Mouse (Mus musculus): ENCODE data around the gene Frrs1. TPM values are rescaled to one million over a fixed set of nuclear protein-coding genes. Genes with fewer than 3 reads are reported as not detected.

Gene Frrs1
- total RNA-seq, 2 experiments from 2014 or later = 3.1 to 4.8 TPM

DNA sequence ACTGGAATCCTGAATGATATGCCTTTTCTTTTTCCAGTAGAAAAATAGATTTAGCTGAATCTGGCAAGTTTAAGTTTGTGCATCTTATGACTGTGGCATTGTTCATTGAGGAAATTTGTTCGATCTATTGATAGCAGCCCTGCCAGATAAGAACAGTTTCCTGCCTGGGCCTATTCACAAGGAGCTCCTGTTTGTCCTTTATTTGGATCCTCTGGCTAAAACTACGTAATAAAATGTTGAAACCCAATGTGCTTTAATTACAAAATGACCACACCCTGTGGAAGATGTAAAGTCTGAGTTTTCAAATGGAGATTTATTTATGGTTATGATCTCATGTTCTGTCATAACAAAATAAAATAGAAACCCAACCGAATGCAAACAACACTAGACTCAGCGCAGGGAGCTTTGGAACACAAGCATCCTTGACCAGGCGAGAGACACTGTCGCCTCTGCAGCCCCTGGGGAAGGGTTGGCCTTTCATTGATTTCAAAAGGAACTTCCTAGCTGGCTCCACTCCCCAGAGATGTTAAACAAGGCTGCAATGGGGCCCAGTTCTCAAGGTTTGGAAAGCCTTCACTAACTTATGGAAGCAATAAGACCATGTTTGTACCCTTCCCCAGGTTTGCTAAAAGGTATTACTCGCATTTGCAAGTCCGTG lies 93.1 kb downstream of the Frrs1 start:
- no peak for DNase-seq (ENCODE audit: low spot score)
- intact Hi-C loops (cut with DNase I) = loop anchor here (2.0 kb wide), 1 partner anchor 14 kb away; no protein-coding TSS in a partner anchor

DNA sequence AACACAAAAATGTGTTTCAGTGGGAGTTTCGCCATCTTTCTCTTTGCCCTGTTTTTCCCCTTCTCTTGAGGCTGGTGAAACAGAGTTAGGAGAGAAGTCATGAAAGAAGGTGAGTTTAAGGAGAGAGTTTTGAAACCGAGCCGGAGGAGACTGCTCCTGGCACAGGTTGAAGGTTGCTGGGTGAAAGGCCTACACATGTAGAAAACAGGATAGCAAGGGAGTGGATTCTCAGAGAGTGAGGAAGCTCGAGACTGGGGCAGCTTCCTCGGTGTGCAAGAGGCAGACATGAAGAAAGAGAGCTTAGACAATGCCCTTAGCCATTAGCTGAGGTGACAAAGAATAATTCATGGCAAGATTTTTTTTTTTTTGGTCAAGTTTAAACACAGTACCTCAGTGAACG lies 94.1 kb downstream of the Frrs1 start:
- intact Hi-C loops (cut with DNase I) = loop anchor here (2.0 kb wide), 1 partner anchor 13 kb away; no protein-coding TSS in a partner anchor

DNA sequence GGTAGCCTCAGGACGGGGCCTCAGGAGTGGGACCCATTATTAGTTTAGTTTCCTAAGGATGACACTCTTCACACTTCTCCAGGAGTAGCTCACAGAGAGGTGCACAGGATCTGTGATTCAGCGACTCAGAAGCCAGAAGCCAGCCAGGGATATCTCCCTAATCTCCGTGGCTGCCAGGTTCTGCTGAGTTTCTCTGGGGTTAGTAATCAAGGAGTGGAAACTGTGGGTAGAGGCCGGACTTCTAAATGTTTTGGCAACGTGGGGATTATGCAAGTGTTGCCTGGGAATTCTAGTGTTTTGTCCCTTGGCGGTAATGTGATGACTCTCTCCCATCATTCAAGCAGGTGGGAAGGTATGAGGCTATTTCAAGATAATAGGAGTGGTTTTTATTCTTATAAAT lies 95.8 kb downstream of the Frrs1 start:
- intact Hi-C loops (cut with DNase I) = no loop called here
- DNase-seq (ENCODE audit: low spot score) = no peak

More for the DNA sequence above, 94.1 kb downstream of the Frrs1 start:
- no peak for DNase-seq (ENCODE audit: low spot score)

Other genes starting within 250 kb of the Frrs1 start
- 1 to 10 TPM; 5.1 to 5.3 TPM for gene Trmt13, start 244.9 kb upstream of the Frrs1 start, total RNA-seq (2021)
- gene Mfsd14a, start 196.8 kb upstream of the Frrs1 start, total RNA-seq (2021) = 10 to 100 TPM; 17.9 to 22.0 TPM
- 1 to 10 TPM in 1 of 2 experiments, under 1 TPM in 1; 0.86 to 1.3 TPM for gene Gm43191, start 178.2 kb upstream of the Frrs1 start, total RNA-seq (2021)
- 10 to 100 TPM; 13.9 to 14.6 TPM for gene Slc35a3, start 146.6 kb upstream of the Frrs1 start, total RNA-seq (2021)
- gene Agl, start 51.3 kb upstream of the Frrs1 start, total RNA-seq (2021) = 100 to 1,000 TPM; 199 to 210 TPM
- gene 4930455H04Rik, start 108.8 kb downstream of the Frrs1 start, total RNA-seq (2021) = not detected
- gene Palmd, start 109.5 kb downstream of the Frrs1 start, total RNA-seq (2021) = 10 to 100 TPM; 54.5 to 71.2 TPM

Data from heart, postnatal 25 days (tissue).